Mouse (Mus musculus): ENCODE measurements at regions not wholly inside any gene's neighbourhood (a gene's known extent, or its start where the extent isn't known, plus 50 kb on each side); places are given as distances from the start of the nearest gene placed in this dataset.

DNA sequence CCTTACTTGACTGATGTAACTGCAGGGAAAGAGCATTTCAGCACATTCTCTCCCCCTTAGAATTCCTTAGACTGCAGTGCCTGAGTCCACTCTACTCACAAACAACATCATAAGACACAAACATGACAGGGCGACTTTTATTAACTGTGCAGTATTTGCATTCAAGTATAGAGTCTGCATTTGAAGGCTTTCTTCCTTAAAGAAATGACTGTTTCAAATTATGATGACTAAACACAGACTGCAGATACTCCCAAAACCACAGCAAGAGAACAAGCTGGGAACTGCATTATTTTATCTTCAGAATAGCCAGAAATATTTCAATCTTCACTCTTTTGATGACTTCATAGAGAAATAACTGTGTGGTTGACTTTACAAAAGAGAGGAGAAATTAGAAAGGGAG, 657.5 kb downstream of the Mecom start:
- no peak for TF ChIP-seq CTCF (conservative IDR thresholded peaks at IDR 0.05; ENCODE audit: low read length)
- no peak for TF ChIP-seq POU5F1 (IDR thresholded peaks at IDR 0.05; ENCODE audit: borderline replicate concordance, low read length)
- no peak for TF ChIP-seq NANOG (IDR thresholded peaks at IDR 0.05; ENCODE audit: borderline replicate concordance, low read length)

Measured in E14TG2a.4 (cell line).